Mouse (Mus musculus): Measurements from ENCODE around the gene Sdc4. TPM values are rescaled to one million over a fixed set of nuclear protein-coding genes. Genes with fewer than 3 reads are reported as not detected.

Gene Sdc4
- polyA plus RNA-seq, 1 experiment = 6.1 TPM

DNA sequence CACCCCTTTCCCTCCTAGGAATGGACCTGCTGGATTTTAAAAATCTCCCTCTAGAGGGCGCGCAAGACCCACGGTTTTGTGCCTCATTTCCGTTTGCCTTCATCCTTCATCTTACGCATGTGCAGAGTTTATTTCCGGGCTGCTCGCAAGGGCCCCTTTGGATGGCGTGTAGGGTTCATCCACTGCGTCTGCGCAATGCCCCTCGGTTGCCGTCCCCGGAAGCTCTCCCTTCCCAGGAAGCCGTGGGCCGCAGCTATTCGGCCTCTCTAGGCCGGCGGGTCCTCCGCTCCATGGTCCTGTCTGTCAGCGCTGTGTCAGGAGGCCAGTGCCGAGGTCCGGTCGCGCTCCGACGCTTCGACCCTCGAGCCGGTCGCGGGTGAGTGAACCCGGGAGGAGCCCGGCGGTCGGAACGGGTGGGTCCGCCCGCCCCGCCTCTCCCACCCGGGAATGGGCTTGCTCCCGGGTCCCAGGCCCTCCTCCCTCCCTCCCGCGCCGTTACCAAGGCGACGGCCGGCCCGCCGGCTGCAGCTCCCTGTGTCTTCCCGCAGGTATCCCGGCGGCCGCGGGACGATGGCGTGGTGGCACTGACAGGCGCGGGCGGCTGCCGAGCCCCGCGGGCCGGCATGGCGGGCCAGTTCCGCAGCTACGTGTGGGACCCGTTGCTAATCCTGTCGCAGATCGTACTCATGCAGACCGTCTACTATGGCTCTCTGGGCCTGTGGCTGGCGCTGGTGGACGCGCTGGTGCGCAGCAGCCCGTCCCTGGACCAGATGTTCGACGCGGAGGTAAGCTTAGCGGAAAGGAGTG lies 17.3 kb upstream of the Sdc4 start, which contains the start of gene Gm20458:
Gm20458 (plus strand) TSS at position 223 of the 807 bp plus-strand sequence.
- peaks cover 35% of the 10 kb centered on the region for H3K36me3 ChIP-seq (replicated peaks; ENCODE audit: low read length)
- peak within 1 kb of the TSS; percentile 98 for H3K4me3 ChIP-seq (replicated peaks)
- no peaks in the 10 kb centered on the region for H3K9me3 ChIP-seq
- H3K4me1 ChIP-seq = peaks cover 28% of the 10 kb centered on the region
- peaks cover 8% of the 10 kb centered on the region for H3K27me3 ChIP-seq (replicated peaks)
- TF ChIP-seq GATA1 (IDR thresholded peaks at IDR 0.05; ENCODE audit: borderline replicate concordance, low read length) (no peak), FLI1 (IDR thresholded peaks at IDR 0.05; ENCODE audit: low read length) (peak; percentile 77)

DNA sequence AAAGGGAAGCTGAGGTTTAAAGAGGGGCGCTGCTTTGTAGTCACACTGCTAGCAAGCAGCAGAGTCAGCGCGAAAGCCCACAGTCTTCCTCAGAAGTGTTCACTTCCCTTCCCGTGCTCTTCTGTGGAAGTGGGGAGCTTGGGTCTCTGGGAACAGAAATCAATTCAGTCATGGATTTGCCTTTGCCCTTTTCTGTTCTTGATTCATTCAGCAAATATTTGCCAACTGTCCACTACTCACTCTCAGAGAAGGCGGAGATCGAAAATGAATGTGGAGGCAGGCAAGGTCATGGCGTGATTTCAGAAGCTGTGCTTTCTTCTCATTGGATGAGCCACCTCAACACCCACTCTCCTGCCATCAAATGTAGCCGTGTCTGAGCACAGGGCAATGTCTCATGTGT lies 14.8 kb upstream of the Sdc4 start:
- H3K27me3 ChIP-seq (replicated peaks) = peaks cover 25% of the 10 kb centered on the region
- peaks cover 28% of the 10 kb centered on the region for H3K4me1 ChIP-seq
- H3K4me3 ChIP-seq (replicated peaks) = no peak overlapping the region
- peaks cover 11% of the 10 kb centered on the region for H3K36me3 ChIP-seq (replicated peaks; ENCODE audit: low read length)
- no peaks in the 10 kb centered on the region for H3K9me3 ChIP-seq
- TF ChIP-seq GATA1 (IDR thresholded peaks at IDR 0.05; ENCODE audit: borderline replicate concordance, low read length) (no peak), FLI1 (IDR thresholded peaks at IDR 0.05; ENCODE audit: low read length) (no peak)

DNA sequence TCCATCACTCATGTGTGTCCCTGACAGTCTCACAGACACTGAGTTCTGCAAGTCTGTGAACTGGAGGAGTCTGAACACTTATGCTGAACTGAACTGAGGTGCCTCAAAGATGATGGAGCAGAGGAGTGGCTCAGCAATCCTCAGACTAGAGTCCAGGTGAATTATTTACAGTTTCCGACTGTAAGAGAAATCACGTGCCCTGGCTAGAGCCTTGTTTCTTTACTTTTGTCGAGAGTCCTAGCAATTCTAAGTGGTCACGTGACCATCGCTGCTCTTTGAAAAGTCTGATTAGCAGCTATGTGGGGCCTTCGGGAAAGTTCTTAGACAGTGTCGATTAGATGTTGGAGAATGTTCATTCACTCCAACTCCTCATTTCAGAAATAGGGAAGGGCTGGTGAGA lies 14.3 kb upstream of the Sdc4 start:
- TF ChIP-seq FLI1 (IDR thresholded peaks at IDR 0.05; ENCODE audit: low read length) (no peak), GATA1 (IDR thresholded peaks at IDR 0.05; ENCODE audit: borderline replicate concordance, low read length) (no peak)
- Histone ChIP-seq H3K36me3 (replicated peaks; ENCODE audit: low read length) (peaks cover 5% of the 10 kb centered on the region), H3K4me1 (peaks cover 28% of the 10 kb centered on the region)

DNA sequence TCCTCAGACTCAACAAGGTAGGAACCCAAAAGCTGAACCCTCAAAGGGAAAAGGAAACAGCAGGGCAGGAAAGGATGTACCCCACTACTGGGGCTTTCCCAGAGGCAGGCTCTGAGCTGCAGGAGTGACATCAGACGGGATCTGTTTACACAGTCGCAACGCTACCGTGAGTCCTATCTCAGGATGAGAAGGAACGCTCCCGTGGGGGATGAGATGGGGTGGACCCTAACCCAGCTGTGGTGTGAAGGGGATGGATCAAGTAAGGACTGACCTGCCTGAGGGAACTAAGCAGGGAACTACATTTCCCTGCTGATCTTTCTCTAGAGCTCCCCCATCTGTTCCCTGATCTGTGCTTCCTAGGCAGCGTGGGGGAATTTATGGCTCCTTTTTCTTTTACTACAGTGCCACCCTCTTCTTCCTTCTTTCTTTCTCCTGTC lies 13.2 kb upstream of the Sdc4 start, which contains the start of gene Sys1:
Sys1 (plus strand) TSS at position 101 of the 437 bp plus-strand sequence.
- TF ChIP-seq FLI1 (IDR thresholded peaks at IDR 0.05; ENCODE audit: low read length) (no peak), GATA1 (IDR thresholded peaks at IDR 0.05; ENCODE audit: borderline replicate concordance, low read length) (no peak)
- peak within 1 kb of the TSS; percentile 87 for H3K4me3 ChIP-seq (replicated peaks)

More for the DNA sequence above, 14.3 kb upstream of the Sdc4 start:
- Histone ChIP-seq H3K27me3 (replicated peaks) (peaks cover 29% of the 10 kb centered on the region), H3K9me3 (no peaks in the 10 kb centered on the region), H3K4me3 (replicated peaks) (no peak overlapping the region)

DNA sequence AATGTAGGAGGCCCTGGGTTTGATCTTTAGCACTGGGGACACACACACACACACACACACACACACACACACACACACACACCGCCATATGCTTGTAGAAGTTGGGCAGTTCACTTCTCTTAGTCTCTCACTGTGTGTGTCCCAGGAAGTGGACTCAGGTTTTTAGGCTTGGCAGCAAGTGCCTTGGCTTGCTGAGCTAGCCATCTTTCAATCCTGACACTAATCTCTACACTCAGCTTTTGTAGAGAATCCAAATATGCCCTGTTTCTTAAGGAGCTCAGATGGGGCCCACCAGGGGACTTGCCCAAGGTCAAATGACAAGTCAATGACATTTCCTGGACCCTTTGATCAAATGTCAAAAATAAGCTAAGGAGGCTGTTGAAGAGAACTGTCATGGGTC lies 12.7 kb upstream of the Sdc4 start:
- peaks cover 20% of the 10 kb centered on the region for H3K4me1 ChIP-seq

More for the DNA sequence above, 13.2 kb upstream of the Sdc4 start, which contains the start of gene Sys1:
- Histone ChIP-seq H3K36me3 (replicated peaks; ENCODE audit: low read length) (no peaks in the 10 kb centered on the region), H3K9me3 (no peaks in the 10 kb centered on the region), H3K4me1 (peaks cover 21% of the 10 kb centered on the region), H3K27me3 (replicated peaks) (peaks cover 37% of the 10 kb centered on the region)

DNA sequence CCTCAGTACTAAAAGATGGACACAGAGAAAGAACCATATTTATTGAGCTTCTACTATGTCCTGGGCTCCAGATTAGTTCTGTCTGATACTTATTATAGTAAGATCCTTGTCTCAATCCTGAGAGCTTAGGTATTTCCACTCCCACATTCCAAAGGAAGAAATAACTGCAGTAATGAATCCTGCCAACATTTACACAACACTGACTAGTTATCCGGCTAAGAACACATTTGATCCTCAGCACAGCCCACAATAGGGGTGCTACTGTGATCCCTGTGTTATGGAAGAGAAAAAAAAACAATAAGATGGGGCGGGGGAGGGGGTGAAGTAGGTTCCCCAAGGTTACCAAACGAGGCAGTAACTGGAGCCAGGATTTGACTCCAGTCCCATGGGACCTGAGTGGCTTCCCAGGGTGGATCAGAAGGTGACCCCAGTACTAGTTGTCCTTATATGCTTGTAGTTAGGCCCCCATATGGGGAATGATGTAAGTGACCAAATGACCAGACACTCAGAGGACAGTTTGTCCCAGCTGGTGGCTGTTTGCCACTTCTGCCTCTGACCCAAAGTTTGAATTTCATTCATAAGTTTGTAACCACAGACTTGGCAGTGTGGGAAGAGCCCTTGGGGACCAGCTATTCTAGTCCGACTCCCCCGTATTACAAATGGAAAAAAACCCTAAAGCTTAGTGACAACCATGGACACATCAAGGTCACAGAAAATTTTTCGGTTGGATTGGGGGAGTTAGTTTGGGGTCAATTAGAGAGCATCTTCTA lies 11.9 kb upstream of the Sdc4 start:
- Histone ChIP-seq H3K36me3 (replicated peaks; ENCODE audit: low read length) (no peaks in the 10 kb centered on the region), H3K9me3 (peaks cover 2% of the 10 kb centered on the region), H3K4me1 (peaks cover 20% of the 10 kb centered on the region), H3K4me3 (replicated peaks) (no peak overlapping the region), H3K27me3 (replicated peaks) (peaks cover 49% of the 10 kb centered on the region)
- TF ChIP-seq FLI1 (IDR thresholded peaks at IDR 0.05; ENCODE audit: low read length) (no peak), GATA1 (IDR thresholded peaks at IDR 0.05; ENCODE audit: borderline replicate concordance, low read length) (no peak)

More for the DNA sequence above, 12.7 kb upstream of the Sdc4 start:
- Histone ChIP-seq H3K9me3 (no peaks in the 10 kb centered on the region), H3K36me3 (replicated peaks; ENCODE audit: low read length) (no peaks in the 10 kb centered on the region), H3K27me3 (replicated peaks) (peaks cover 42% of the 10 kb centered on the region), H3K4me3 (replicated peaks) (no peak overlapping the region)
- no peak for TF ChIP-seq GATA1 (IDR thresholded peaks at IDR 0.05; ENCODE audit: borderline replicate concordance, low read length)

DNA sequence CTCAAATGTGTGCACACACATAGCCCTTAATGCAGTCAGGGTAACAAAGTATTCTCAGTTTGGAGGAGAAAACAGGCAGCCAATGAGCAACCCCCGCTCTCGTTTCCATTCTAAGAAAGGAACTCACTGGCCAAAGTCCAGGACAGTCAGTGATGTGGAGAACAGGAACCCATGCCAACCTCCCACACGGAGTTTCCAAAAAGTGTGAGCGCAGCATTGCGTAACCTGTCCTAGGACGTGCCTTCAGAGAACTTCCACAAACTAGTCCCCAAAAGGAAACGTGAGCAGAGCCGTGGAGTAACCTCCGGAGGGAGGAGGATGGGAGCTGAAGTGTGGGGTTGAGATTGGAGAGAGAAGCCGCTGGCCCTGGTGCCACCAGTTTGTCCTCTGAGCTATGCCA lies 11.2 kb upstream of the Sdc4 start:
- peaks cover 9% of the 10 kb centered on the region for H3K9me3 ChIP-seq
- H3K36me3 ChIP-seq (replicated peaks; ENCODE audit: low read length) = no peaks in the 10 kb centered on the region
- peaks cover 20% of the 10 kb centered on the region for H3K4me1 ChIP-seq
- H3K4me3 ChIP-seq (replicated peaks) = no peak overlapping the region
- no peak for TF ChIP-seq GATA1 (IDR thresholded peaks at IDR 0.05; ENCODE audit: borderline replicate concordance, low read length)
- no peak for TF ChIP-seq FLI1 (IDR thresholded peaks at IDR 0.05; ENCODE audit: low read length)
- H3K27me3 ChIP-seq (replicated peaks) = peaks cover 56% of the 10 kb centered on the region

DNA sequence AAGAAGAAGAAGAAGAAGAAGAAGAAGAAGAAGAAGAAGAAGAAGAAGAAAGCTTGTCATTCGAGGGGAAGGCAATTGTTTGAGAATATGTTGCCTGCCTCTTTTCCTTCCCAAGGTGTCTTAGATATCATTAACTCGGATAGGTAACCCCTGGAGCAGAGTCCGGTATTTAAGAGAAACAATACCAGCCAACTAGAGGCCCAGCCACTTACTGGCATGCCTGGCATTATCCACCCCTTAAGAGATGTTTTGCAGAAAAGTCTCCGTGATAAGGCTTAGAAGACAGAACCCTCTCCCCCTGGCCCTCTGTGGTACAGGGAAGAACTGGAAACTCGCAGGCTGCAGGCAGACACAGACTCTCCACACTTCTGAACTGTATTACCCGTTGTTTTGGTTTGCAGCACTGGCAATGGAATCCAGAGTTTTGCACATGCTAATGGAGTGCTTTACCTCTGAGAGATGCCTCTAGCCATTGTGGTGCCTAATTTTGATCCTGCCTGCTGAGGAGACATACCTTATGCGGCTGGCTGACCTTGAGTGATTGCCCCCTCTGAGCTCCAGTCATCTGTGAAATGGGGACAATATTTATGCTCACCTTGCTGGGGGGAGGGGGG lies 10.3 kb upstream of the Sdc4 start:
- TF ChIP-seq FLI1 (IDR thresholded peaks at IDR 0.05; ENCODE audit: low read length) (no peak), GATA1 (IDR thresholded peaks at IDR 0.05; ENCODE audit: borderline replicate concordance, low read length) (no peak)
- Histone ChIP-seq H3K9me3 (peaks cover 16% of the 10 kb centered on the region), H3K4me1 (peaks cover 20% of the 10 kb centered on the region)

DNA sequence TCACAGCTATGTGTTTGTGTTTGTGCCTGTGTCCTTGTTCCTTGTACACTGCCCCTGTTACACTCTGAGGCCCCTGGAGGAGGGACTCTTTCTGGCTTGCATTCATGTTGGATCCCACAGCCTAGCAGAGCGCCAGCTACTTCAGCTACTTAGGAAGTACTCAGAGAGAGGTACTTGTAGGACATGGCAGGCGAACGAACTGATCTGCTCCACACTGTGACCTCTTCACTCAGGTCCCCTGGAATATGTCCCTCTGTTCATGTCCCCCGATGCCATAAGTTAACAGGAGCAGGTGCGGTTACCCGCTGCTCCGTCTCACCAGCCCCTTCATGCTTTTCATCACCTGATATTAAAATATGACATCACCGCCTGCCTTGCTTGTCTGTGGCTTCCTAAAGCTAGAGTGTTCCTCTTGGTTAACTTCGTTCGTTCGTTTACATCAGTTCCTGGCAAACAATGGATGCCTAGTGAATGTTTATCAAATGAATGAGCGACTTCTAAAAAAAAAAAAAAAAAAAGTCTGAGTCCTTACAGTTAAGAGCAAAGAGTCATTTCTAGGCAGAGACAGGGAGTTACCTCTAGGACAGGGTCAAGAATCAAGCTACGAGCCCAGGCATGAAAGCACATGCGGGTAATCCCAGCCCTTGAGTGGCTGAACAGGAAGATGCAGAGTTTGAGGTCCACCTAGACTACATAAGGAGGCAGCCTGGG lies 9.5 kb upstream of the Sdc4 start:
- peaks cover 16% of the 10 kb centered on the region for H3K4me1 ChIP-seq
- H3K4me3 ChIP-seq (replicated peaks) = no peak overlapping the region
- H3K9me3 ChIP-seq = peaks cover 16% of the 10 kb centered on the region
- no peaks in the 10 kb centered on the region for H3K36me3 ChIP-seq (replicated peaks; ENCODE audit: low read length)
- peaks cover 67% of the 10 kb centered on the region for H3K27me3 ChIP-seq (replicated peaks)
- TF ChIP-seq GATA1 (IDR thresholded peaks at IDR 0.05; ENCODE audit: borderline replicate concordance, low read length) = no peak
- TF ChIP-seq FLI1 (IDR thresholded peaks at IDR 0.05; ENCODE audit: low read length) = no peak

More for the DNA sequence above, 10.3 kb upstream of the Sdc4 start:
- Histone ChIP-seq H3K4me3 (replicated peaks) (no peak overlapping the region), H3K36me3 (replicated peaks; ENCODE audit: low read length) (no peaks in the 10 kb centered on the region), H3K27me3 (replicated peaks) (peaks cover 63% of the 10 kb centered on the region)

Measured in megakaryocyte, embryonic 14.5 days (primary cell).